Mouse (Mus musculus) stomach, embryonic 14.5 days (tissue): ENCODE measurements around the gene Pcnx3. TPM values are rescaled to one million over a fixed set of nuclear protein-coding genes. Genes with fewer than 3 reads are reported as not detected.

Experiments used
- ATAC-seq: fragments of 200-750 bp; cut with Nextera tagmentation; 2 replicates; pipeline ENCODE4 v1.8.0; 2017; ENCODE audit warnings: low read depth, moderate TSS enrichment; ENCODE audit not compliant: insufficient number of reproducible peaks, insufficient read depth, low FRiP score
- H3K27ac ChIP-seq: fragments of 300-500 bp; sonication (generic); 2 replicates; pipeline ENCODE4 v1.5.1; 2014; ENCODE audit warnings: mild to moderate bottlenecking, low read length, moderate library complexity, mixed read lengths
- H3K27me3 ChIP-seq: fragments of 300-500 bp; sonication (generic); 2 replicates; pipeline ENCODE4 v1.6.1; 2014; ENCODE audit warnings: low read length, control low read depth, mixed read lengths; ENCODE audit not compliant: control insufficient read depth, insufficient read depth
- H3K36me3 ChIP-seq: fragments of 300-500 bp; sonication (generic); 2 replicates; pipeline ENCODE4 v1.6.1; 2014; ENCODE audit warnings: mild to moderate bottlenecking, control low read depth, low read length, moderate library complexity, mixed read lengths; ENCODE audit not compliant: control insufficient read depth, insufficient read depth
- H3K4me1 ChIP-seq: fragments of 300-500 bp; sonication (generic); 2 replicates; pipeline ENCODE4 v1.6.1; 2014; ENCODE audit warnings: low read length, control low read depth, mixed read lengths; ENCODE audit not compliant: control insufficient read depth, insufficient read depth
- H3K4me2 ChIP-seq: fragments of 300-500 bp; sonication (generic); replicated peaks from 2 replicates; pipeline ENCODE4 v1.6.1; 2014; ENCODE audit warnings: low read depth, low read length, control low read depth
- H3K4me3 ChIP-seq: fragments of 300-500 bp; sonication (generic); 2 replicates; pipeline ENCODE4 v1.5.1; 2014; ENCODE audit warnings: low read depth, low read length, control low read depth
- H3K9ac ChIP-seq: fragments of 300-500 bp; sonication (generic); replicated peaks from 2 replicates; pipeline ENCODE4 v1.6.1; 2014; ENCODE audit warnings: low read depth, mild to moderate bottlenecking, control low read depth, low read length, moderate library complexity, mixed read lengths
- H3K9me3 ChIP-seq: fragments of 300-500 bp; sonication (generic); 2 replicates; pipeline ENCODE4 v1.6.1; 2016; ENCODE audit warnings: low read depth, low read length, control low read depth; ENCODE audit not compliant: control insufficient read depth
- WGBS: fragments of 180-500 bp; shearing (Covaris S2); extraction: QIAGEN DNeasy Blood & Tissue Kit; methylation state at CpG from one replicate; pipeline ENCODE4 v1.1.7; 2014; 5-methylcytosine and 5-hydroxymethylcytosine counted together
- polyA plus RNA-seq: library from polyadenylated mRNA; unstranded; fragments of >200 nt; fragmentation: Nextera tagmentation; extraction: Ambion mirVana; gene quantifications from 2 replicates; pipeline ENCODE4 v1.2.1, GENCODE M21; 2014

The Pcnx3 gene
- polyA plus RNA-seq, result 29.8 and 32.1 TPM in 2 replicates

GRCm38 (mm10) chr19:5688200-5689087 is at the start of gene Pcnx3, which contains the start of gene Map3k11:
Gene Pcnx3, minus strand, starts transcription at chr19:5688908.
Gene Map3k11, plus strand, starts transcription at chr19:5688742.
- under 1% methylated on average over 69 of the region's 69 CpGs for WGBS
- peak within 1 kb of the TSS; percentile 98 for H3K4me2 ChIP-seq
- H3K4me1 ChIP-seq, result peaks cover 34% of the 10 kb centered on the region
- no peaks in the 10 kb centered on the region for H3K27me3 ChIP-seq
- H3K27ac ChIP-seq, result peak within 1 kb of the TSS; percentile 94
- peak within 1 kb of the TSS; percentile 92 for H3K9ac ChIP-seq
- ATAC-seq, result peak; percentile 89
- peaks cover 43% of the 10 kb centered on the region for H3K36me3 ChIP-seq
- no peaks in the 10 kb centered on the region for H3K9me3 ChIP-seq
- peak within 1 kb of the TSS; percentile 97 for H3K4me3 ChIP-seq

DNA sequence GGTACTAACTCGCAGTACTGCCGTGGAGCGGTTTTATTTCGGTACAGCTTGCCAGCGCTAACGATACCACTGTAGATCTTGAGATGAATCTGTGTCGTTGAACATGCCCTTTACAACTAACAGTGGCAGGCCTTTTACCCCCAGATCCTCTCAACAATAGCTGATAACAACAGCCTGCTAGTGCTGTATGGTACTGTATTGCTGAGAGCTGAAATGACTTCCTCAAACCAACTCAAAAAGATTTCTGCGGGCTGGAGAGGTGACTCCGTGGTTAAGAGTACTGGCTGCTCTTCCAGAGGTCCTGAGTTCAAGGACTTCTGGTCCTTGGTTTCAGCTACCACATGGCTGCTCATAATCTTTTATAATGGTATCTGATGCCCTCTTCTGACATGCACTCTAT is 45.6 kb upstream of the Pcnx3 start:
- WGBS, result 81% methylated on average over 9 of the region's 9 CpGs
- H3K27me3 ChIP-seq, result no peaks in the 10 kb centered on the region

DNA sequence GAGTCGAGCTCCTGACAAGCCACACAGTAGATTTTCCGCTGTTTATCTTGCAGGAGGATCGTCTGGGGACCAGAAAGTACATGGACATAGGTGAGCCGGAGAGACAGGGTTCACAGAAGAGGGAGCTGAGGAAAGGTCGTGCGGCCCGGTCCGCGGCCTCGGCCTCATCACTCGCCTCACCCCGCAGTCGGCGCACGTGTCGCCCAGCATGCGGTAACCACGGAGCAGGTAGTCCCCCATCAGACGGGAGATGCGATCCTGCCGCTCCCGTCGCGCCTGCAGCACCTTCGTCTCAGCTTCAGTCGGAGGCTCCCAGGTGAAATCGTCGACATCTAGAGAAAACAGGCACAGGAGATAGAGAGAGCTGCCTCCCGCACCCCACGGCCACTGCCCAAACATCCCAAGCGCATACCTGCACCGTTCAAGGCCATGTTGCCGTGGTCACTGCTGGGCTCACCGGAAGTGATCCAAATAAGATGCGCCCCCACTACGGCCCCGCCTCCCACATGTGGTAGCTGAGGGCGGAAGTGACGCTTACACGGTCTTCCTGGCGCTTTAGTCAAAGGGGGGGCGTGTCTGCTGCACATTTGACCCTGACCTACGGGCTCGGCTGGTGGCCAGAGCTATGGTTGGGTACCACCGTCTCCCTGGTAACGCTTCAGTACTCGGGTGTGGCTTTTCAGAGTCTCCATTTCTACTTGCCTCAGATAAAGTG is 42.7 kb upstream of the Pcnx3 start:
- H3K4me3 ChIP-seq, result peak overlapping the region; percentile 47
- peak overlapping the region; percentile 15; the same call in 1 of the 2 replicates for H3K27ac ChIP-seq
- peak overlapping the region; percentile 26 for H3K9ac ChIP-seq
- peak; percentile 87 for ATAC-seq
- H3K36me3 ChIP-seq, result no peaks in the 10 kb centered on the region; the same call in 1 of the 2 replicates
- H3K4me1 ChIP-seq, result peaks cover 36% of the 10 kb centered on the region
- WGBS, result under 1% methylated on average over 47 of the region's 47 CpGs
- H3K9me3 ChIP-seq, result no peaks in the 10 kb centered on the region
- peak overlapping the region; percentile 99 for H3K4me2 ChIP-seq
- H3K27me3 ChIP-seq, result no peaks in the 10 kb centered on the region

More for the DNA sequence above, 45.6 kb upstream of the Pcnx3 start:
- no peaks in the 10 kb centered on the region; the same call in 1 of the 2 replicates for H3K36me3 ChIP-seq
- peaks cover 14% of the 10 kb centered on the region; the same call in 1 of the 2 replicates for H3K4me1 ChIP-seq
- no peak overlapping the region for H3K27ac ChIP-seq
- no peak overlapping the region for H3K9ac ChIP-seq
- H3K4me2 ChIP-seq, result no peak overlapping the region
- no peaks in the 10 kb centered on the region for H3K9me3 ChIP-seq
- H3K4me3 ChIP-seq, result no peak overlapping the region
- no peak for ATAC-seq

DNA sequence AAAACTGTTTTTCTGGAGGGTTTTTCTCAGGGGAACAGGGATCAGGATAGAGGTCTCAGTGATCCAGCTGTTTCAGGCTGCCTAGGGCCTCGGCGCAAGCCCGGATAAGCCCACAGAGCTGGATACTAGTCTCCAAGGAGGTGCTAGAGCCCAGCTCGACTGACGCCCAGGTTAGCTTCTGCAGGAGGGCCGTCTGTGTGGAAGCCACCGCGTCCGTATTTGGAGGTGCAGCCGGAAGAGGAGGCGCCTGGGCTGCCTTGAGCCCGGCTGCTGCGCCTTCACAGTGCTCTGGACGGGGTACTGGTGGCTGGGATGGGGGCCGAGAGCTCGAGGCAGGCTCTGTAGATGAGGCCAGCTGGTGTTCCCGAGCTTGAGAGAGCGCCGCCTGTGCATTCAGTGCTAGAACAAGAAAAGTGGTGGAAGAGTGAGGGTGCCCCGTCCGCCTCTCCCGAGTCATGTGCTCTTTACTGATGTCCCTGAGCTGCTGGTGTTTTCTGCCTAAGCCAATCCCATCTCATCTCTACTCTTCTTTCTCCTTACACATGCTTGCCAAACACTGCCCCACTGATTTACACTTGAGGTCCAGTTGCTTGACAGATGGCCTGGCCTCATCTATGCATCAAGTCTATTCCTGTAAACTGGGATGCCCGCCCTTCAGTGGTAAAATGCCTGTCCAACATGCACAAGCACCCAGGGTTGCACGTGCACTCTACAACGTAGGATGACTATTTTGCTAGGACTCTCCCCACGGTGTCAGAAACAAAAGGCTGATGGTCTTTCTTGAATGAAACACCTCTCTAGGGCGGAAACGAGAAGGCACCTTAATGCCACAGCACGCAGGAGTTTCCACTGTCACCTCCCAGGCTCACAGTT is 41.8 kb upstream of the Pcnx3 start:
- H3K27ac ChIP-seq, result no peak overlapping the region

DNA sequence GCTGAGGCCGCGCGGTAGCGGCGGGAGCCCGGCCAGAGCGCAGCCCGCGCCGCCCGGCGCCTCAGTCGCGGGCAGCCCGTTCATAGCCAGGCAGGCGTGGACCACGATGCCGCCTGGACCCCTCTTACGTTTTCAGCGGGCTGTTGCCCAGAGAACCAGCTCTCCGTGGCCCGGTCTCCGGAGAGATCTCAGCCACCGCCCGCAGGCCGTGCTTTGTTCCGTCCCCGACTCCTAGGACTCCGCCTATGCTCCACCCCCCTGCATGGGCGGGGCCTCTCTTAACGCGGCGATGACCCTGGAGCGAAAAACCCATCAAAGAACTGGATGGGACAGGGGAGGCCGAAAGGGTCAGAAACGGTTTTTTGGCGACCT is 40.7 kb upstream of the Pcnx3 start, which contains the start of gene Fam89b:
Fam89b (minus strand) TSS at position 210 of the 372 bp plus-strand sequence.
- peak within 1 kb of the TSS; percentile 82 for H3K27ac ChIP-seq
- H3K36me3 ChIP-seq, result no peaks in the 10 kb centered on the region; the same call in 1 of the 2 replicates
- under 1% methylated on average over 37 of the region's 37 CpGs for WGBS
- peaks cover 40% of the 10 kb centered on the region for H3K4me1 ChIP-seq
- H3K9ac ChIP-seq, result peak within 1 kb of the TSS; percentile 91
- no peaks in the 10 kb centered on the region for H3K27me3 ChIP-seq
- H3K4me3 ChIP-seq, result peak within 1 kb of the TSS; percentile 73
- peak; percentile 75 for ATAC-seq
- no peaks in the 10 kb centered on the region for H3K9me3 ChIP-seq
- peak within 1 kb of the TSS; percentile 99 for H3K4me2 ChIP-seq

More for the DNA sequence above, 41.8 kb upstream of the Pcnx3 start:
- Histone ChIP-seq H3K4me3 (peak overlapping the region; percentile 47), H3K9ac (peak overlapping the region; percentile 26), H3K27me3 (no peaks in the 10 kb centered on the region), H3K9me3 (no peaks in the 10 kb centered on the region), H3K4me1 (peaks cover 37% of the 10 kb centered on the region), H3K4me2 (peak overlapping the region; percentile 99), H3K36me3 (no peaks in the 10 kb centered on the region; the same call in 1 of the 2 replicates)
- 73% methylated on average over 29 of the region's 29 CpGs for WGBS
- no peak for ATAC-seq

DNA sequence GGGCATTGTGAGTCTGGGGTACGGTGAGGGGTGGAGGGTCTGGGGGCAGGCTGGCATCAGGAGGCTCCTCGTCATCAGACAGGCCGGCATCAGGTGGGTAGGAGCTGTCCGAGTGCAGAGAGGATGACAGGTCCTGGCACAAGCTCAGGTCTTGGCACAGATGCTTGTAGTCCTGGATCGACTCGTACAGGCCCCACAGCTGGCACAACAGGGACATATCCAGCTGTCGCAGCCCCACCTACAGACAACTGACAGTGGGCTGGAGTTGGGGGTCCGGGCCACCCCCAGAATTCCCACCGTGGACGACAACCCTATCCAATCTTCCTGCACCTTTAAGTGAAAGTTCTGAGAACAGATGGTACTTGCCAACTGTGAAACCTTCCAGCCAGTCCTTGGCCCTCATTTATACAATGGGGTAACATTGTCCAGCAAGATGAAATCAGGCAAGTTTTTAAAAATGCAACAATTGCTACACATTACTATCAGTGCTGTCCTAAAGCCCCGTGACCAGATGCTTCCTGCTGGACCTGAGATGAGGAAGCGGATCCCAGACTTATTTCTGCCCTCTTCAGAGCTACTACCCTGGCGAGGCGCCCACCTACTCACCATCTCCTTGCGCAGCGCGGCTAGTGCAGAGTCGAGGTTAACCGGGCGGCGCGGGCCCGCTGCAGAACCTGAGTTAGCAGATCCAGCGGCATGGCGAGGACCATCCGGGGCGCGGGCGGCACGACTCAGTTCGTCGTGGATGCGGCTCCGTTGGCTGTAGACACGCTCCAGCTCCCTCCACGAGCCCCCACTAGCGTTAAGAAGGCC is 40.1 kb upstream of the Pcnx3 start:
- 0 out of 2 replicates have a peak, but pooled peaks have one; percentile 1 for ATAC-seq
- H3K27ac ChIP-seq, result peak overlapping the region; percentile 82
- peaks cover 45% of the 10 kb centered on the region for H3K4me1 ChIP-seq
- H3K4me2 ChIP-seq, result peak overlapping the region; percentile 96
- peaks cover 3% of the 10 kb centered on the region; the same call in 1 of the 2 replicates for H3K36me3 ChIP-seq
- peak overlapping the region; percentile 73 for H3K4me3 ChIP-seq
- peak overlapping the region; percentile 91 for H3K9ac ChIP-seq
- WGBS, result 8% methylated on average over 37 of the region's 37 CpGs
- H3K27me3 ChIP-seq, result no peaks in the 10 kb centered on the region
- H3K9me3 ChIP-seq, result no peaks in the 10 kb centered on the region

GRCm38 (mm10) chr19:5727701-5728100 is 39.0 kb upstream of the Pcnx3 start:
- Histone ChIP-seq H3K4me3 (peak overlapping the region; percentile 73), H3K36me3 (peaks cover 6% of the 10 kb centered on the region; the same call in 1 of the 2 replicates), H3K4me1 (peaks cover 48% of the 10 kb centered on the region), H3K9ac (peak overlapping the region; percentile 91; the same call in 1 of the 2 replicates), H3K4me2 (peak overlapping the region; percentile 96), H3K27ac (peak overlapping the region; percentile 48; the same call in 1 of the 2 replicates), H3K9me3 (no peaks in the 10 kb centered on the region), H3K27me3 (no peaks in the 10 kb centered on the region)
- ATAC-seq, result no peak
- 2% methylated on average over 14 of the region's 14 CpGs for WGBS
